Mouse (Mus musculus): Measurements from ENCODE around the gene Gm4881. TPM values are rescaled to one million over a fixed set of nuclear protein-coding genes. Genes with fewer than 3 reads are reported as not detected.

Gene Gm4881
- polyA plus RNA-seq, 1 experiment from 2014 or later: 0.86 TPM

GRCm38 (mm10) chr7:24974893-24975595 is 30.8 kb upstream of the Gm4881 start:
- Histone ChIP-seq H3K36me3 (ENCODE audit: control insufficient read depth, insufficient read depth, low read length) (no peaks in the 10 kb centered on the region), H3K4me1 (ENCODE audit: control insufficient read depth, insufficient read depth, low read length) (0 out of 2 replicates have a peak, but pooled peaks cover 3% of the 10 kb centered on the region), H3K27me3 (ENCODE audit: control insufficient read depth, insufficient read depth, low read length) (no peaks in the 10 kb centered on the region), H3K27ac (ENCODE audit: low read depth, low read length) (no peak overlapping the region), H3K4me3 (ENCODE audit: low read depth, low read length) (no peak overlapping the region), H3K9ac (ENCODE audit: low read length) (no peak overlapping the region), H3K4me2 (ENCODE audit: low read depth) (no peak overlapping the region), H3K9me3 (ENCODE audit: control insufficient read depth, low read length) (no peaks in the 10 kb centered on the region)
- 30% methylated on average over 9 of the region's 9 CpGs for WGBS
- DNase-seq (ENCODE audit: low spot score) (peak; percentile 45), ATAC-seq (ENCODE audit: insufficient read depth, low FRiP score, low TSS enrichment) (no peak)

GRCm38 (mm10) chr7:24973902-24974301 is 29.6 kb upstream of the Gm4881 start:
- Histone ChIP-seq H3K9me3 (ENCODE audit: control insufficient read depth, low read length) (no peaks in the 10 kb centered on the region), H3K4me2 (ENCODE audit: low read depth) (no peak overlapping the region), H3K27me3 (ENCODE audit: control insufficient read depth, insufficient read depth, low read length) (no peaks in the 10 kb centered on the region), H3K36me3 (ENCODE audit: control insufficient read depth, insufficient read depth, low read length) (no peaks in the 10 kb centered on the region), H3K9ac (ENCODE audit: low read length) (no peak overlapping the region), H3K27ac (ENCODE audit: low read depth, low read length) (no peak overlapping the region), H3K4me3 (ENCODE audit: low read depth, low read length) (no peak overlapping the region), H3K4me1 (ENCODE audit: control insufficient read depth, insufficient read depth, low read length) (0 out of 2 replicates have a peak, but pooled peaks cover 3% of the 10 kb centered on the region)
- ATAC-seq (ENCODE audit: insufficient read depth, low FRiP score, low TSS enrichment) (no peak), DNase-seq (ENCODE audit: low spot score) (no peak)
- WGBS: 75% methylated on average over 5 of the region's 5 CpGs

DNA sequence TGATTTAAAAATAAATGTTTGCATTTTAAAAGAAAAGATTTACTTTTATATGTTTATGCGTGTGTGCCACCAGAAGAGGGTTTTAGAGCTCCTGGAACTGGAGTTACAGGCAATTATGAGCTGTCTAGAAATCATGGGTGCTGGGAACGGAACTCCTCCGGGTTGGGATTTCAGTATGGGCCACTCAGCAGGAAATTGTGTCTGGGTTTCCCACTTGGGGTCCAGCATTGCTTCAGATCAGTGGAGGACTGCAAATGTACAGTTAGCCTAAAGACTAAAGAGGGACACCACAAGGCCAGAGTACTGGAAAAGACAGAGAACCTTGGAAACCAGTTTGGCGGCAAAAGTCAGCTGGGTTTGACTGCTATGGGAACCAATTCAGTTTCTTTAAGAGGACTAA is 28.9 kb upstream of the Gm4881 start:
- no peak overlapping the region for H3K4me2 ChIP-seq (ENCODE audit: low read depth)
- ATAC-seq (ENCODE audit: insufficient read depth, low FRiP score, low TSS enrichment): no peak
- no peaks in the 10 kb centered on the region for H3K36me3 ChIP-seq (ENCODE audit: control insufficient read depth, insufficient read depth, low read length)
- H3K27ac ChIP-seq (ENCODE audit: low read depth, low read length): no peak overlapping the region
- H3K4me3 ChIP-seq (ENCODE audit: low read depth, low read length): no peak overlapping the region
- 86% methylated on average over 4 of the region's 4 CpGs for WGBS
- DNase-seq (ENCODE audit: low spot score): no peak
- H3K9ac ChIP-seq (ENCODE audit: low read length): no peak overlapping the region
- H3K27me3 ChIP-seq (ENCODE audit: control insufficient read depth, insufficient read depth, low read length): no peaks in the 10 kb centered on the region
- H3K9me3 ChIP-seq (ENCODE audit: control insufficient read depth, low read length): no peaks in the 10 kb centered on the region
- H3K4me1 ChIP-seq (ENCODE audit: control insufficient read depth, insufficient read depth, low read length): 0 out of 2 replicates have a peak, but pooled peaks cover 3% of the 10 kb centered on the region

GRCm38 (mm10) chr7:24971972-24972893 is 27.9 kb upstream of the Gm4881 start, which contains the start of gene Rabac1:
Rabac1 (minus strand) TSS chr7:24972754.
- ATAC-seq (ENCODE audit: insufficient read depth, low FRiP score, low TSS enrichment): peak; percentile 85
- H3K4me3 ChIP-seq (ENCODE audit: low read depth, low read length): peak within 1 kb of the TSS; percentile 46
- peak within 1 kb of the TSS; percentile 53 for H3K4me2 ChIP-seq (ENCODE audit: low read depth)
- H3K36me3 ChIP-seq (ENCODE audit: control insufficient read depth, insufficient read depth, low read length): no peaks in the 10 kb centered on the region
- peak within 1 kb of the TSS; percentile 48 for H3K9ac ChIP-seq (ENCODE audit: low read length)
- H3K27ac ChIP-seq (ENCODE audit: low read depth, low read length): no peak within 1 kb of the TSS
- H3K4me1 ChIP-seq (ENCODE audit: control insufficient read depth, insufficient read depth, low read length): 0 out of 2 replicates have a peak, but pooled peaks cover 3% of the 10 kb centered on the region
- WGBS: under 1% methylated on average over 45 of the region's 45 CpGs
- peak; percentile 87 for DNase-seq (ENCODE audit: low spot score)
- H3K27me3 ChIP-seq (ENCODE audit: control insufficient read depth, insufficient read depth, low read length): no peaks in the 10 kb centered on the region
- H3K9me3 ChIP-seq (ENCODE audit: control insufficient read depth, low read length): no peaks in the 10 kb centered on the region

DNA sequence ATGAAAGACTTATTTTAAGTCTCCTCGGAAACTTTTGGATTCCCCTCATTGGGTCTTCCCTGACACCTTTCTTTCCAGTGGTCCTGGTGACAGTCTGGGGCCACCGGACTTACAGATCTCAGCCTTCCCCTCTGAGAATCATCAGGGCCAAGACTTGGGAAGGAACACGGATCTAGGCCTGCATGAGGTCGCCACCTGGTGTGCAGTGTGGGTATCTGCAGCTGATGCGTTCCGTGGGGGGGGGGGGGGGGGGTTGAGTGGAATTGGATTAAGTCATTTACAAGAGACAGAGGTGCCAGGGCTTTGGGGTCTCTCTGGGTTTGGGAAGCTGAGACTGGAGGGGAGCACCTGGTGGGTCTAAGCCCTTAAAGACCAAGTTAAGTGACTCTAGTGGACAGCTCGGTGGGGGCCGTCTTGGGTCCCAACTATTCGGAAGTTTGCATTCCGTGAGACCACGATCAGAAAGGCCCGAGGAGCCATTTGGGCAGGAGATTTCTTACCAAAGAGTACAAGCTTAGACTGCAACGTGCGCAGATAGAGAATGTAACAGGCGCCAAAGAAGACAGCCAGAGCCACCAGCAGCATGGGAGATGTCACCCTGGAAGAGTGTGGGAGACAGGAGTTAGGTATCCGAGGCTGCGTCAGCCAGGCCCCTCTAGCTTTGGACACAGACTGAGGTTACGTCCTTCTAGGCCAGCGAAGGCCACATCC is 27.1 kb upstream of the Gm4881 start:
- Histone ChIP-seq H3K9me3 (ENCODE audit: control insufficient read depth, low read length) (no peaks in the 10 kb centered on the region), H3K27me3 (ENCODE audit: control insufficient read depth, insufficient read depth, low read length) (no peaks in the 10 kb centered on the region), H3K4me2 (ENCODE audit: low read depth) (peak overlapping the region; percentile 53), H3K4me1 (ENCODE audit: control insufficient read depth, insufficient read depth, low read length) (0 out of 2 replicates have a peak, but pooled peaks cover 3% of the 10 kb centered on the region), H3K27ac (ENCODE audit: low read depth, low read length) (no peak overlapping the region), H3K36me3 (ENCODE audit: control insufficient read depth, insufficient read depth, low read length) (no peaks in the 10 kb centered on the region), H3K4me3 (ENCODE audit: low read depth, low read length) (peak overlapping the region; percentile 46), H3K9ac (ENCODE audit: low read length) (no peak overlapping the region; the same call in 1 of the 2 replicates)
- WGBS: 10% methylated on average over 19 of the region's 19 CpGs
- ATAC-seq (ENCODE audit: insufficient read depth, low FRiP score, low TSS enrichment) (0 out of 2 replicates have a peak, but pooled peaks have one; percentile 21), DNase-seq (ENCODE audit: low spot score) (peak; percentile 47)

- Histone ChIP-seq H3K4me2 (ENCODE audit: low read depth) (no peak overlapping the region), H3K9me3 (ENCODE audit: control insufficient read depth, low read length) (no peaks in the 10 kb centered on the region), H3K9ac (ENCODE audit: low read length) (no peak overlapping the region), H3K4me3 (ENCODE audit: low read depth, low read length) (no peak overlapping the region), H3K4me1 (ENCODE audit: control insufficient read depth, insufficient read depth, low read length) (0 out of 2 replicates have a peak, but pooled peaks cover 3% of the 10 kb centered on the region), H3K36me3 (ENCODE audit: control insufficient read depth, insufficient read depth, low read length) (no peaks in the 10 kb centered on the region), H3K27ac (ENCODE audit: low read depth, low read length) (no peak overlapping the region), H3K27me3 (ENCODE audit: control insufficient read depth, insufficient read depth, low read length) (no peaks in the 10 kb centered on the region)
- no peak for DNase-seq (ENCODE audit: low spot score)
- ATAC-seq (ENCODE audit: insufficient read depth, low FRiP score, low TSS enrichment): no peak
- WGBS: 93% methylated on average over 3 of the region's 3 CpGs
Measured at GRCm38 (mm10) chr7:24970341-24970740, 26.0 kb upstream of the Gm4881 start.

- Histone ChIP-seq H3K4me2 (ENCODE audit: low read depth) (no peak overlapping the region), H3K9ac (ENCODE audit: low read length) (no peak overlapping the region), H3K9me3 (ENCODE audit: control insufficient read depth, low read length) (no peaks in the 10 kb centered on the region), H3K27me3 (ENCODE audit: control insufficient read depth, insufficient read depth, low read length) (no peaks in the 10 kb centered on the region), H3K4me3 (ENCODE audit: low read depth, low read length) (no peak overlapping the region), H3K36me3 (ENCODE audit: control insufficient read depth, insufficient read depth, low read length) (no peaks in the 10 kb centered on the region), H3K4me1 (ENCODE audit: control insufficient read depth, insufficient read depth, low read length) (0 out of 2 replicates have a peak, but pooled peaks cover 3% of the 10 kb centered on the region), H3K27ac (ENCODE audit: low read depth, low read length) (no peak overlapping the region)
- WGBS: 78% methylated on average over 12 of the region's 12 CpGs
- no peak for DNase-seq (ENCODE audit: low spot score)
- ATAC-seq (ENCODE audit: insufficient read depth, low FRiP score, low TSS enrichment): no peak
Measured at GRCm38 (mm10) chr7:24969805-24970204, 25.5 kb upstream of the Gm4881 start.

- DNase-seq (ENCODE audit: low spot score): no peak
Measured at GRCm38 (mm10) chr7:24968463-24968862, 24.2 kb upstream of the Gm4881 start.

More at GRCm38 (mm10) chr7:24968463-24968862, 24.2 kb upstream of the Gm4881 start:
- H3K9ac ChIP-seq (ENCODE audit: low read length): no peak overlapping the region
- H3K27me3 ChIP-seq (ENCODE audit: control insufficient read depth, insufficient read depth, low read length): no peaks in the 10 kb centered on the region
- no peak overlapping the region for H3K27ac ChIP-seq (ENCODE audit: low read depth, low read length)
- H3K4me1 ChIP-seq (ENCODE audit: control insufficient read depth, insufficient read depth, low read length): 0 out of 2 replicates have a peak, but pooled peaks cover 3% of the 10 kb centered on the region
- no peak overlapping the region for H3K4me3 ChIP-seq (ENCODE audit: low read depth, low read length)
- WGBS: 72% methylated on average over 6 of the region's 6 CpGs
- ATAC-seq (ENCODE audit: insufficient read depth, low FRiP score, low TSS enrichment): no peak
- no peak overlapping the region for H3K4me2 ChIP-seq (ENCODE audit: low read depth)
- H3K36me3 ChIP-seq (ENCODE audit: control insufficient read depth, insufficient read depth, low read length): no peaks in the 10 kb centered on the region
- no peaks in the 10 kb centered on the region for H3K9me3 ChIP-seq (ENCODE audit: control insufficient read depth, low read length)
